In genomic region chr4:43509109-43509508, GRCm38 (mm10) we compare ENCODE assay signal across 9 mouse cellular contexts. TPM values are rescaled to one million over a fixed set of nuclear protein-coding genes. Genes with fewer than 3 reads are reported as not detected.
DNase-seq lines count a peak whose midpoint lies in the region; ATAC-seq and TF ChIP-seq lines count a peak whose summit lies in the region.
"Had no signal": no experiment of that assay in that cellular context is flagged by ENCODE, and none has a peak within 500 bp of the region (broad histone marks: within the 10 kb centered on the region; RNA-seq: fewer than 3 reads in every experiment).

No protein-coding gene starts in this region.

- H3K4me2 ChIP-seq in kidney, embryonic 16.5 days (replicated peaks; ENCODE audit: low read depth, low read length) = peak overlapping the region; percentile 88
- peak overlapping the region; percentile 65 for H3K4me2 ChIP-seq in intestine, embryonic 14.5 days (ENCODE audit: low read length)
- H3K4me2 ChIP-seq in myocyte (ENCODE audit: low read depth) = peak overlapping the region; percentile 26

- H3K4me1 ChIP-seq in kidney, embryonic 16.5 days (ENCODE audit: insufficient read depth, low read length) = peaks cover 15% of the 10 kb centered on the region
- H3K4me1 ChIP-seq in intestine, embryonic 14.5 days (replicated peaks; ENCODE audit: control insufficient read depth, insufficient read depth, low read length) = peaks cover 14% of the 10 kb centered on the region; the same call in 1 of the 2 replicates

- no peaks in the 10 kb centered on the region for H3K9me3 ChIP-seq in kidney, embryonic 16.5 days (ENCODE audit: low read length)
- no peaks in the 10 kb centered on the region for H3K9me3 ChIP-seq in intestine, embryonic 14.5 days (ENCODE audit: control insufficient read depth, low read length)

- no peak for DNase-seq in kidney, postnatal 10 days
- no peak for DNase-seq in intestine, embryonic 14.5 days (ENCODE audit: low spot score)
- DNase-seq in urinary bladder, postnatal 14 days (ENCODE audit: low spot score) = no peak
- no peak for DNase-seq in thymus, postnatal 36 days
- DNase-seq in c-Kit-positive CD71-positive TER-119-positive erythroid progenitor cells, embryonic 14.5 days (ENCODE audit: low spot score) = no peak

- TF ChIP-seq POLR2A in myocyte (IDR thresholded peaks at IDR 0.05; ENCODE audit: insufficient read length, low read depth) = no peak

- peak overlapping the region; percentile 57 for H3K4me3 ChIP-seq in kidney, embryonic 16.5 days (ENCODE audit: low read length)
- H3K4me3 ChIP-seq in intestine, embryonic 14.5 days (ENCODE audit: low read depth, low read length) = 0 out of 2 replicates have a peak overlapping the region, but pooled peaks have one; percentile 43
- H3K4me3 ChIP-seq in myocyte = no peak overlapping the region

- WGBS in kidney, embryonic 16.5 days = 40% methylated on average over 9 of the region's 9 CpGs
- 43% methylated on average over 9 of the region's 9 CpGs for WGBS in intestine, embryonic 14.5 days

- H3K9ac ChIP-seq in kidney, embryonic 16.5 days (replicated peaks; ENCODE audit: low read length) = peak overlapping the region; percentile 67
- H3K9ac ChIP-seq in intestine, embryonic 14.5 days (ENCODE audit: low read length) = no peak overlapping the region

- H3K79me2 ChIP-seq in myocyte (ENCODE audit: control insufficient read depth, insufficient read depth) = no peaks in the 10 kb centered on the region

- H3K27me3 ChIP-seq in kidney, embryonic 16.5 days (ENCODE audit: insufficient read depth, low read length) = no peaks in the 10 kb centered on the region
- no peaks in the 10 kb centered on the region for H3K27me3 ChIP-seq in intestine, embryonic 14.5 days (replicated peaks; ENCODE audit: control insufficient read depth, insufficient read depth, low read length)
- H3K27me3 ChIP-seq in myocyte (ENCODE audit: control insufficient read depth, insufficient read depth, insufficient read length) = no peaks in the 10 kb centered on the region
- H3K27me3 ChIP-seq: Patski had no signal

- no peak for ATAC-seq in kidney, embryonic 16.5 days (ENCODE audit: low FRiP score, low TSS enrichment)
- ATAC-seq in common myeloid progenitor, adult 5-6 weeks (replicated peaks; ENCODE audit: low read depth, poor library complexity, severe bottlenecking) = peak; percentile 50
- no peak for ATAC-seq in intestine, embryonic 14.5 days (replicated peaks; ENCODE audit: low FRiP score, low TSS enrichment, low read depth)
- ATAC-seq: Patski had no signal

- no peak overlapping the region for H3ac ChIP-seq in myocyte (ENCODE audit: control insufficient read depth, insufficient read length)

- no peak overlapping the region for H3K27ac ChIP-seq in kidney, embryonic 16.5 days (ENCODE audit: low read length)
- 0 out of 2 replicates have a peak overlapping the region, but pooled peaks have one; percentile 16 for H3K27ac ChIP-seq in intestine, embryonic 14.5 days (ENCODE audit: low read depth)

- H3K36me3 ChIP-seq in kidney, embryonic 16.5 days (ENCODE audit: insufficient read depth, low read length) = no peaks in the 10 kb centered on the region
- no peaks in the 10 kb centered on the region for H3K36me3 ChIP-seq in intestine, embryonic 14.5 days (ENCODE audit: control insufficient read depth, insufficient read depth, low read length)
- H3K36me3 ChIP-seq in myocyte (ENCODE audit: control insufficient read depth, insufficient read depth) = no peaks in the 10 kb centered on the region

TF ChIP-seq in myocyte, 11 proteins besides CTCF, POLR2A, EP300 and RAD21:
- TF ChIP-seq MAX (IDR thresholded peaks at IDR 0.05; ENCODE audit: low read depth) = no peak
- TF ChIP-seq TCF3 (IDR thresholded peaks at IDR 0.05; ENCODE audit: insufficient read length, low read depth) = no peak
- TF ChIP-seq POLR2AphosphoS2 (IDR thresholded peaks at IDR 0.05; ENCODE audit: insufficient read length, low read depth) = no peak
- no peak for TF ChIP-seq CEBPB (IDR thresholded peaks at IDR 0.05; ENCODE audit: insufficient read depth, poor library complexity, severe bottlenecking)
- no peak for TF ChIP-seq E2F4 (IDR thresholded peaks at IDR 0.05; ENCODE audit: insufficient read depth)
- TF ChIP-seq REST (IDR thresholded peaks at IDR 0.05; ENCODE audit: insufficient read depth, insufficient read length) = no peak
- TF ChIP-seq TCF12 (IDR thresholded peaks at IDR 0.05; ENCODE audit: insufficient read depth, poor library complexity, severe bottlenecking) = no peak
- no peak for TF ChIP-seq USF1 (IDR thresholded peaks at IDR 0.05; ENCODE audit: low read depth)
- no peak for TF ChIP-seq SRF (IDR thresholded peaks at IDR 0.05; ENCODE audit: control insufficient read depth, insufficient read length, low read depth)
- no peak for TF ChIP-seq MYOD1 (IDR thresholded peaks at IDR 0.05; ENCODE audit: control insufficient read depth in 1 of 3, insufficient read length in 2 of 3, low read depth in 2 of 3)
- TF ChIP-seq MYOG (IDR thresholded peaks at IDR 0.05; ENCODE audit: control insufficient read depth in 1 of 3, insufficient read depth in 1 of 3, insufficient read length in 2 of 3, low read depth in 2 of 3) = no peak

RNA-seq across cellular contexts. Expression of gene Car9, which starts 2.3 kb away (rescaled TPM):
- 1.5 and 2.7 TPM in 2 replicates for polyA plus RNA-seq in kidney, embryonic 16.5 days (2015; fragmentation: Nextera tagmentation; extraction: Ambion mirVana)
- total RNA-seq in common myeloid progenitor, adult 5-6 weeks (2017) = 7.3 and 8.3 TPM in 2 replicates
- polyA plus RNA-seq in intestine, embryonic 14.5 days (2014; fragmentation: Nextera tagmentation; extraction: Ambion mirVana) = 4.0 and 9.4 TPM in 2 replicates
- 10.7 TPM for polyA plus RNA-seq in myocyte (2012; fragmentation: generic; extraction: Trizol)
- polyA plus RNA-seq: Patski had no signal

RNA-seq across cellular contexts. Expression of gene Arhgef39, which starts 9.6 kb away (rescaled TPM):
- polyA plus RNA-seq in kidney, embryonic 16.5 days (2015; fragmentation: Nextera tagmentation; extraction: Ambion mirVana) = 45.3 and 47.7 TPM in 2 replicates
- 46.1 and 64.5 TPM in 2 replicates for total RNA-seq in common myeloid progenitor, adult 5-6 weeks (2017)
- 42.5 and 47.6 TPM in 2 replicates for polyA plus RNA-seq in intestine, embryonic 14.5 days (2014; fragmentation: Nextera tagmentation; extraction: Ambion mirVana)
- 5.7 TPM for polyA plus RNA-seq in myocyte (2012; fragmentation: generic; extraction: Trizol)

RNA-seq across cellular contexts. Expression of gene Tpm2, which starts 14.5 kb away (rescaled TPM):
- 233 and 312 TPM in 2 replicates for polyA plus RNA-seq in kidney, embryonic 16.5 days (2015; fragmentation: Nextera tagmentation; extraction: Ambion mirVana)
- 8.4 and 10.7 TPM in 2 replicates for total RNA-seq in common myeloid progenitor, adult 5-6 weeks (2017)
- polyA plus RNA-seq in intestine, embryonic 14.5 days (2014; fragmentation: Nextera tagmentation; extraction: Ambion mirVana) = 516 and 574 TPM in 2 replicates
- 2,542 TPM for polyA plus RNA-seq in myocyte (2012; fragmentation: generic; extraction: Trizol)

RNA-seq across cellular contexts. Expression of gene Ccdc107, which starts 16.4 kb away (rescaled TPM):
- 73.5 and 89.4 TPM in 2 replicates for polyA plus RNA-seq in kidney, embryonic 16.5 days (2015; fragmentation: Nextera tagmentation; extraction: Ambion mirVana)
- total RNA-seq in common myeloid progenitor, adult 5-6 weeks (2017) = 50.5 and 62.2 TPM in 2 replicates
- polyA plus RNA-seq in intestine, embryonic 14.5 days (2014; fragmentation: Nextera tagmentation; extraction: Ambion mirVana) = 109 and 128 TPM in 2 replicates
- 111 TPM for polyA plus RNA-seq in myocyte (2012; fragmentation: generic; extraction: Trizol)

RNA-seq across cellular contexts. Expression of gene Sit1, which starts 25.6 kb away (rescaled TPM):
- not detected in 2 replicates for polyA plus RNA-seq in kidney, embryonic 16.5 days (2015; fragmentation: Nextera tagmentation; extraction: Ambion mirVana)
- not detected in 2 replicates for total RNA-seq in common myeloid progenitor, adult 5-6 weeks (2017)
- polyA plus RNA-seq in intestine, embryonic 14.5 days (2014; fragmentation: Nextera tagmentation; extraction: Ambion mirVana) = not detected in 2 replicates
- polyA plus RNA-seq in myocyte (2012; fragmentation: generic; extraction: Trizol) = not detected
- polyA plus RNA-seq: Patski had no signal

Comparison
In these comparisons a context has a peak if more than half of its experiments do, and no peak if none do; other contexts are left out.
1. H3K4me2 ChIP-seq: peak in every context shown above with its lines; median percentile 88 in kidney, embryonic 16.5 days; 65 in intestine, embryonic 14.5 days; 26 in myocyte.